9 mouse cellular contexts compared by ENCODE assay signal in genomic region chr19:57366007-57366406, GRCm38 (mm10). TPM values are rescaled to one million over a fixed set of nuclear protein-coding genes. Genes with fewer than 3 reads are reported as not detected.
DNase-seq lines count a peak whose midpoint lies in the region; ATAC-seq lines count a peak whose summit lies in the region.
"Had no signal": no experiment of that assay in that cellular context is flagged by ENCODE, and none has a peak within 500 bp of the region (broad histone marks: within the 10 kb centered on the region; RNA-seq: fewer than 3 reads in every experiment).

No protein-coding gene starts in this region.

- H3K9me3 ChIP-seq in hindbrain, embryonic 15.5 days, result no peaks in the 10 kb centered on the region
- no peaks in the 10 kb centered on the region for H3K9me3 ChIP-seq in hindbrain, embryonic 10.5 days
- H3K9me3 ChIP-seq in neural tube, embryonic 13.5 days, result no peaks in the 10 kb centered on the region

- H3K4me3 ChIP-seq in hindbrain, embryonic 15.5 days, result no peak overlapping the region
- H3K4me3 ChIP-seq in hindbrain, embryonic 10.5 days, result no peak overlapping the region
- no peak overlapping the region for H3K4me3 ChIP-seq in neural tube, embryonic 13.5 days

- ATAC-seq in hindbrain, embryonic 15.5 days (ENCODE audit: low FRiP score, low read depth), result no peak
- ATAC-seq in neural tube, embryonic 13.5 days (ENCODE audit: low read depth), result no peak

- H3K27ac ChIP-seq in hindbrain, embryonic 15.5 days (replicated peaks), result peak overlapping the region; percentile 45
- no peak overlapping the region for H3K27ac ChIP-seq in hindbrain, embryonic 10.5 days
- H3K27ac ChIP-seq in neural tube, embryonic 13.5 days (replicated peaks), result peak overlapping the region; percentile 38; the same call in 1 of the 2 replicates

- no peak for DNase-seq in hindbrain, embryonic 10.5 days (ENCODE audit: low spot score)
- no peak for DNase-seq in neural tube, embryonic 10.5 days (ENCODE audit: extremely low spot score, low spot score)
- DNase-seq in kidney, postnatal 14 days, result peak; percentile 40
- peak; percentile 61 for DNase-seq in testis, postnatal 14 days (ENCODE audit: low spot score)
- no peak for DNase-seq in thymus, adult 18-20 months
- no peak for DNase-seq in natural killer cell, adult 2 months (ENCODE audit: low spot score in 2 of 2)
- DNase-seq: lung, postnatal 36 days had no signal

- no peaks in the 10 kb centered on the region for H3K36me3 ChIP-seq in hindbrain, embryonic 15.5 days
- H3K36me3 ChIP-seq in hindbrain, embryonic 10.5 days, result peaks cover 32% of the 10 kb centered on the region
- peaks cover 26% of the 10 kb centered on the region for H3K36me3 ChIP-seq in neural tube, embryonic 13.5 days

- no peak overlapping the region for H3K4me2 ChIP-seq in hindbrain, embryonic 15.5 days
- H3K4me2 ChIP-seq in neural tube, embryonic 13.5 days, result no peak overlapping the region; the same call in 1 of the 2 replicates

- H3K9ac ChIP-seq in hindbrain, embryonic 15.5 days, result no peak overlapping the region
- H3K9ac ChIP-seq in neural tube, embryonic 13.5 days, result no peak overlapping the region

- no peaks in the 10 kb centered on the region for H3K27me3 ChIP-seq in hindbrain, embryonic 15.5 days
- no peaks in the 10 kb centered on the region for H3K27me3 ChIP-seq in hindbrain, embryonic 10.5 days (ENCODE audit: insufficient read depth, poor library complexity, severe bottlenecking)
- H3K27me3 ChIP-seq in neural tube, embryonic 13.5 days, result no peaks in the 10 kb centered on the region

- 61% methylated on average over 8 of the region's 8 CpGs for whole genome bisulfite sequencing in hindbrain, embryonic 15.5 days
- WGBS in hindbrain, embryonic 10.5 days, result 82% methylated on average over 8 of the region's 8 CpGs
- 60% methylated on average over 8 of the region's 8 CpGs for WGBS in neural tube, embryonic 13.5 days

- peaks cover 57% of the 10 kb centered on the region for H3K4me1 ChIP-seq in hindbrain, embryonic 15.5 days (replicated peaks)
- H3K4me1 ChIP-seq in hindbrain, embryonic 10.5 days (replicated peaks), result peaks cover 60% of the 10 kb centered on the region
- H3K4me1 ChIP-seq in neural tube, embryonic 13.5 days (replicated peaks), result peaks cover 60% of the 10 kb centered on the region

RNA-seq across cellular contexts. Expression of gene Fam160b1, which starts 5.5 kb away (rescaled TPM):
- polyA plus RNA-seq in hindbrain, embryonic 15.5 days (2015; fragmentation: Nextera tagmentation; extraction: Ambion mirVana), result 12.1 and 12.7 TPM in 2 replicates
- 10.8 and 12.8 TPM in 2 replicates for polyA plus RNA-seq in hindbrain, embryonic 10.5 days (2016; fragmentation: Nextera tagmentation; extraction: Ambion mirVana)
- polyA plus RNA-seq in neural tube, embryonic 13.5 days (2015; fragmentation: Nextera tagmentation; extraction: Ambion mirVana), result 13.3 and 15.1 TPM in 2 replicates

RNA-seq across cellular contexts. Expression of gene Ablim1, which starts 51.3 kb away (rescaled TPM):
- polyA plus RNA-seq in hindbrain, embryonic 15.5 days (2015; fragmentation: Nextera tagmentation; extraction: Ambion mirVana), result 56.9 and 63.2 TPM in 2 replicates
- polyA plus RNA-seq in hindbrain, embryonic 10.5 days (2016; fragmentation: Nextera tagmentation; extraction: Ambion mirVana), result 16.1 and 17.7 TPM in 2 replicates
- polyA plus RNA-seq in neural tube, embryonic 13.5 days (2015; fragmentation: Nextera tagmentation; extraction: Ambion mirVana), result 46.5 and 48.0 TPM in 2 replicates

Comparison
In these comparisons a context has a peak if more than half of its experiments do, and no peak if none do; other contexts are left out.
1. DNase-seq: peak in kidney, postnatal 14 days (single experiment) and testis, postnatal 14 days (single experiment); none in hindbrain, embryonic 10.5 days (single experiment), neural tube, embryonic 10.5 days (single experiment), thymus, adult 18-20 months (0 of 2) and natural killer cell, adult 2 months (0 of 2).